Mouse (Mus musculus): ENCODE results near the gene Snx27. TPM values are rescaled to one million over a fixed set of nuclear protein-coding genes. Genes with fewer than 3 reads are reported as not detected.

The Snx27 gene
- polyA plus RNA-seq, 2 experiments = 24.3 to 37.2 TPM

DNA sequence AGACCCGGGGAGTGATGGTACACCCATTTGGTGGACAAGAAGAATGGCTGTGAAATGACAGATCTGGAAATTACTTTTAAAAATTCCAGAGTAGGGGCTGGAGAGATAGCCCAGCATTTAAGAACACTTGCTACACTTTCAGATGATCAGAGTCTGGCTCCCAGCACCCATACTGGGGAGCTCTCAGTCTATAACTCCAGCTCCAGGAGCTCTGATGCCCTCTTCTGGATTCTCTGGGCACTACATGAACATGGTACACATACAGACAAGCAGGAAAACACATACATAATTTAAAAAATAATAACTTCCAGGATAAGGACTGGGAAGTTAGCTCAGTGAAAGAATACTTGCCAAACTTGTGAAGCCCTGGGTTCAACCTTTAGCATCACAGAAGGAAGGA is 75.9 kb downstream of the Snx27 start:
- no peak for DNase-seq (ENCODE audit: low spot score)
- Histone ChIP-seq H3K4me2 (replicated peaks; ENCODE audit: low read depth, low read length, severe bottlenecking) (no peak overlapping the region), H3K27ac (replicated peaks; ENCODE audit: low read depth, low read length) (no peak overlapping the region), H3K9me3 (ENCODE audit: control insufficient read depth, low read length) (no peaks in the 10 kb centered on the region), H3K36me3 (ENCODE audit: control insufficient read depth, insufficient read depth, low read length) (peaks cover 59% of the 10 kb centered on the region), H3K27me3 (ENCODE audit: control insufficient read depth, insufficient read depth, low read length) (no peaks in the 10 kb centered on the region), H3K9ac (ENCODE audit: low read depth, low read length, severe bottlenecking) (no peak overlapping the region), H3K4me3 (replicated peaks; ENCODE audit: low read length) (no peak overlapping the region), H3K4me1 (ENCODE audit: control insufficient read depth, insufficient read depth, low read length) (no peaks in the 10 kb centered on the region)
- ATAC-seq (ENCODE audit: low FRiP score, low read depth) = no peak
- 89% methylated on average over 1 of the region's 1 CpGs for WGBS
- no peak for TF ChIP-seq POLR2A (IDR thresholded peaks at IDR 0.05; ENCODE audit: borderline replicate concordance, extremely low read depth, insufficient read depth, insufficient read length)

DNA sequence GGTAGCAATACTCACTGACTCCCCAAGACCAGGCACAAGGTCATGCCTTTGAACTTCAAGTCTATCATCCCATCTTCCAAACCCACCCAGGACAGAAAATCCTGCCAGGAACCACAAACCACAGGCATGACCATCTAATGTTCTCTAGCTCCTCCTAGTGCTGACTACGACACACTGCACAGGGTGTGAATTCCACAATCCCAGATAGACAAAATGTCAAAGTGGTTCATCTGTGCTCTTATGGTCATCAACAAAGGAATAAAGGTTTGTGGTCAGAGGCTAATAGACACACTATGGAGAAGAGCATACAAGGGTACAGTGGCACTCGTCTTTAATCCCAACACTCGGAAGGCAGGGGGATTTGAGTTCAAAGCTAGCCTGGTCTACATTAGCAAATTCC is 80.3 kb downstream of the Snx27 start:
- 77% methylated on average over 3 of the region's 3 CpGs for WGBS
- Histone ChIP-seq H3K36me3 (ENCODE audit: control insufficient read depth, insufficient read depth, low read length) (peaks cover 38% of the 10 kb centered on the region), H3K9ac (ENCODE audit: low read depth, low read length, severe bottlenecking) (no peak overlapping the region), H3K27ac (replicated peaks; ENCODE audit: low read depth, low read length) (no peak overlapping the region), H3K27me3 (ENCODE audit: control insufficient read depth, insufficient read depth, low read length) (no peaks in the 10 kb centered on the region), H3K4me3 (replicated peaks; ENCODE audit: low read length) (no peak overlapping the region), H3K9me3 (ENCODE audit: control insufficient read depth, low read length) (no peaks in the 10 kb centered on the region), H3K4me2 (replicated peaks; ENCODE audit: low read depth, low read length, severe bottlenecking) (no peak overlapping the region), H3K4me1 (ENCODE audit: control insufficient read depth, insufficient read depth, low read length) (no peaks in the 10 kb centered on the region)
- TF ChIP-seq POLR2A (IDR thresholded peaks at IDR 0.05; ENCODE audit: borderline replicate concordance, extremely low read depth, insufficient read depth, insufficient read length) = no peak
- no peak for ATAC-seq (ENCODE audit: low FRiP score, low read depth)
- DNase-seq (ENCODE audit: low spot score) = peak; percentile 16

DNA sequence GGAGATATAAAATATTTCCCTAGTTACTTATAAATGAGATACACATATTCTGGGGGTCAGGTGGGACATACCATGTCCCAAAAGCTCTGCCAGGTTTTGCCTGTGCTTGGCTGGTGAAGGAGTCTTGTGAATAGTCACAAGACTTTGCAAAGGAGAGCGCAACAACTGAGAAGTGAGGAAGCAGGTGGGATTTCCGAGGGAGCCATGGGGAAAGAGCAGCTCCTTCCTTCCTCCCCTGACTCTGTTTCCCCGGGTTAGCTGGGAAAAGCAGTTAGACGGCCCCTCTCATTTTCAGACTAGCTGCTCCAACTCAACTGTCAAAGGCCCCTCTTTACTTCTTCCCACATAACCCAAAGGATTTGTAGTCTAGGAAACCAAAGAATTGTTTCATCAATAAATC is 85.4 kb downstream of the Snx27 start:
- no peak for TF ChIP-seq POLR2A (IDR thresholded peaks at IDR 0.05; ENCODE audit: borderline replicate concordance, extremely low read depth, insufficient read depth, insufficient read length)

DNA sequence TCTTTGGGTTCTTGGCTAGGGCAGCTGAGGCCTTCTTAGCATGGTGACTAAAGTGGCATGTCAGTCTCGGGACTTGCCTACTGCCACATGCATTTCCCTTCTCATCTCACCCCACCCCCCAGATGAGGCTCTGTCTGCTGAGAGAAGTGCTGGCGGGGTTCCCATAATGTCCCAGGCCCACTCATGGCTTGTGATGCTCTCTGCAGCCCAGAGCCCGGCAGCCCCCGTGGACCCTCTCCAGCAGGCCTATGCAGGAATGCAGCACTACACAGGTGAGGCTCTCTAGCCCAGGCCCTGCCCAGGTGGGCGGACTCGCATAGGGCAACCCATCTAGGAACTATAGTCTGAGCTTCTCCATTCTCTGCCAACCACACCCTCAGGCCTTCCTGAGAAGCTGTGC is 94.9 kb downstream of the Snx27 start:
- ATAC-seq (ENCODE audit: low FRiP score, low read depth) = no peak
- Histone ChIP-seq H3K4me3 (replicated peaks; ENCODE audit: low read length) (no peak overlapping the region), H3K27ac (replicated peaks; ENCODE audit: low read depth, low read length) (no peak overlapping the region), H3K36me3 (ENCODE audit: control insufficient read depth, insufficient read depth, low read length) (peaks cover under 1% of the 10 kb centered on the region; the same call in 1 of the 2 replicates), H3K4me1 (ENCODE audit: control insufficient read depth, insufficient read depth, low read length) (peaks cover 5% of the 10 kb centered on the region; the same call in 1 of the 2 replicates), H3K9me3 (ENCODE audit: control insufficient read depth, low read length) (no peaks in the 10 kb centered on the region), H3K9ac (ENCODE audit: low read depth, low read length, severe bottlenecking) (no peak overlapping the region), H3K27me3 (ENCODE audit: control insufficient read depth, insufficient read depth, low read length) (no peaks in the 10 kb centered on the region), H3K4me2 (replicated peaks; ENCODE audit: low read depth, low read length, severe bottlenecking) (no peak overlapping the region)
- 74% methylated on average over 6 of the region's 6 CpGs for WGBS
- no peak for TF ChIP-seq POLR2A (IDR thresholded peaks at IDR 0.05; ENCODE audit: borderline replicate concordance, extremely low read depth, insufficient read depth, insufficient read length)
- DNase-seq (ENCODE audit: low spot score) = no peak

More for the DNA sequence above, 85.4 kb downstream of the Snx27 start:
- no peaks in the 10 kb centered on the region for H3K9me3 ChIP-seq (ENCODE audit: control insufficient read depth, low read length)
- WGBS = 89% methylated on average over 4 of the region's 4 CpGs
- DNase-seq (ENCODE audit: low spot score) (no peak), ATAC-seq (ENCODE audit: low FRiP score, low read depth) (no peak)
- H3K27ac ChIP-seq (replicated peaks; ENCODE audit: low read depth, low read length) = no peak overlapping the region
- peaks cover 47% of the 10 kb centered on the region for H3K36me3 ChIP-seq (ENCODE audit: control insufficient read depth, insufficient read depth, low read length)
- H3K4me3 ChIP-seq (replicated peaks; ENCODE audit: low read length) = no peak overlapping the region
- no peak overlapping the region for H3K4me2 ChIP-seq (replicated peaks; ENCODE audit: low read depth, low read length, severe bottlenecking)
- no peaks in the 10 kb centered on the region for H3K4me1 ChIP-seq (ENCODE audit: control insufficient read depth, insufficient read depth, low read length)
- no peak overlapping the region for H3K9ac ChIP-seq (ENCODE audit: low read depth, low read length, severe bottlenecking)
- no peaks in the 10 kb centered on the region for H3K27me3 ChIP-seq (ENCODE audit: control insufficient read depth, insufficient read depth, low read length)

DNA sequence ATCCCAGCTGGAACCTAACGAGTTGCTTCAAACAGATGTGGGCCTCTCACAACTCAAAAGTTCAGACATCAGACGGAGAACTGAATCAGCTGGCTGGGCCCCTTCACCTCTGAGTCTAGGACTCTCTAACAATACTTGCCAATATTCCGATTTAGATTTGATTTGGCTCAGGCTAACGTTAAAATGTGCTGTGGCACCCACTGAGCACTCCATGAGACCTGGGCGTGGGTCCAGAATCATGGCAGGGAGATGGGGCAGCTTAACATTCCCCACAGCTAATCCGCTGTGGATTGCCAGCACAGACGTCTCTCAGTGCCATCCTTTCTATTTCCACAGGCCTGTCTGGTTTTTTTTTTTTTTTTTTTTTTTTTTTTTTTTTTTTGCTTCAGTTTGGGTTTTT is 96.6 kb downstream of the Snx27 start:
- 57% methylated on average over 7 of the region's 7 CpGs for WGBS
- ATAC-seq (ENCODE audit: low FRiP score, low read depth) = no peak

More for the DNA sequence above, 96.6 kb downstream of the Snx27 start:
- H3K9me3 ChIP-seq (ENCODE audit: control insufficient read depth, low read length) = no peaks in the 10 kb centered on the region
- DNase-seq (ENCODE audit: low spot score) = no peak
- no peak overlapping the region for H3K4me2 ChIP-seq (replicated peaks; ENCODE audit: low read depth, low read length, severe bottlenecking)
- H3K27me3 ChIP-seq (ENCODE audit: control insufficient read depth, insufficient read depth, low read length) = no peaks in the 10 kb centered on the region
- H3K27ac ChIP-seq (replicated peaks; ENCODE audit: low read depth, low read length) = no peak overlapping the region
- H3K4me1 ChIP-seq (ENCODE audit: control insufficient read depth, insufficient read depth, low read length) = peaks cover 5% of the 10 kb centered on the region; the same call in 1 of the 2 replicates
- H3K4me3 ChIP-seq (replicated peaks; ENCODE audit: low read length) = no peak overlapping the region
- H3K36me3 ChIP-seq (ENCODE audit: control insufficient read depth, insufficient read depth, low read length) = no peaks in the 10 kb centered on the region; the same call in 1 of the 2 replicates
- H3K9ac ChIP-seq (ENCODE audit: low read depth, low read length, severe bottlenecking) = no peak overlapping the region
- TF ChIP-seq POLR2A (IDR thresholded peaks at IDR 0.05; ENCODE audit: borderline replicate concordance, extremely low read depth, insufficient read depth, insufficient read length) = no peak

Data from limb, embryonic 14.5 days (tissue).